Mouse (Mus musculus) CH12.LX (cell line): ENCODE measurements around the gene Atg101. TPM values are rescaled to one million over a fixed set of nuclear protein-coding genes. Genes with fewer than 3 reads are reported as not detected.
"Not testable (repeated sequence)": the region's sequence is repeated elsewhere in the genome, so short reads cannot be mapped to it uniquely, and the experiment has no call there.

ENCODE experiments used
- DNase-seq: peaks from one replicate; pipeline ENCODE4 v3.0.0-alpha.2; 2013; ENCODE audit errors: extremely low read depth
- H3K27ac ChIP-seq: 2 replicates; pipeline ENCODE4 v1.5.1; 2012; ENCODE audit warnings: low read depth, mild to moderate bottlenecking, control low read depth, moderate library complexity; ENCODE audit not compliant: insufficient read depth
- H3K27me3 ChIP-seq: replicated peaks from 2 replicates; pipeline ENCODE3; 2012; ENCODE audit warnings: inconsistent platforms
- H3K36me3 ChIP-seq, 2 experiments: replicated peaks in 1 of 2; 2 replicates each; pipeline versions ENCODE3 to v1.6.1; 2012; ENCODE audit warnings: inconsistent platforms in 1 of 2, low read length in 1 of 2, mild to moderate bottlenecking in 1 of 2, mixed read lengths in 1 of 2, moderate library complexity in 1 of 2; ENCODE audit not compliant: control insufficient read depth in 1 of 2, insufficient read depth in 1 of 2
- H3K4me1 ChIP-seq, 2 experiments: 2 replicates each; pipeline ENCODE4 v1.6.1; 2012; ENCODE audit warnings: inconsistent platforms in 1 of 2, moderate library complexity in 1 of 2; ENCODE audit not compliant: insufficient read depth in 2 of 2, control insufficient read depth in 1 of 2
- H3K4me2 ChIP-seq: 2 replicates; pipeline ENCODE4 v1.6.1; 2012; ENCODE audit warnings: low read depth, mild to moderate bottlenecking, control low read depth; ENCODE audit not compliant: poor library complexity, insufficient read depth, severe bottlenecking
- H3K4me3 ChIP-seq, 3 experiments: fragments of 150-350 bp in 1 of 3; sonication (generic) in 1 of 3; replicated peaks in 1 of 3; 2 replicates each; pipeline versions ENCODE3 to v1.5.1; 2011 to 2012; ENCODE audit warnings: low read depth in 2 of 3, low read length in 2 of 3, mild to moderate bottlenecking in 2 of 3, moderate library complexity in 2 of 3, control low read depth in 1 of 3, improper control_type of control experiment in 1 of 3, inconsistent platforms in 1 of 3, mixed read lengths in 1 of 3; ENCODE audit not compliant: poor library complexity in 1 of 3
- H3K79me2 ChIP-seq: replicated peaks from 2 replicates; pipeline ENCODE4 v1.6.1; 2012; ENCODE audit warnings: mild to moderate bottlenecking, moderate library complexity; ENCODE audit not compliant: control insufficient read depth, poor library complexity, insufficient read depth, severe bottlenecking; ENCODE audit errors: extremely low read depth
- H3K9ac ChIP-seq: 2 replicates; pipeline ENCODE4 v1.6.1; 2012; ENCODE audit warnings: low read depth, mild to moderate bottlenecking, control low read depth, moderate library complexity; ENCODE audit not compliant: insufficient read depth
- H3K9me3 ChIP-seq: replicated peaks from 2 replicates; pipeline ENCODE3; 2012; ENCODE audit warnings: low read length, inconsistent platforms, mixed read lengths
- BHLHE40 ChIP-seq: IDR thresholded peaks from 2 replicates; pipeline ENCODE4 v1.6.1; 2011; ENCODE audit warnings: mild to moderate bottlenecking, low read depth, low read length, improper control_type of control experiment
- CTCF ChIP-seq, 2 experiments: IDR thresholded peaks in 1 of 2; conservative IDR thresholded peaks in 1 of 2; 2 replicates each; pipeline ENCODE4 v1.5.1; 2011 to 2012; ENCODE audit warnings: low read depth in 2 of 2, low read length in 2 of 2, improper control_type of control experiment in 1 of 2, inconsistent platforms in 1 of 2, mild to moderate bottlenecking in 1 of 2, moderate library complexity in 1 of 2
- E2F4 ChIP-seq: IDR thresholded peaks from 2 replicates; pipeline ENCODE4 v1.6.1; 2011; ENCODE audit warnings: low read depth, low read length, improper control_type of control experiment; ENCODE audit not compliant: insufficient replicate concordance
- ETS1 ChIP-seq: conservative IDR thresholded peaks from 2 replicates; pipeline ENCODE4 v1.6.1; 2012; ENCODE audit warnings: low read depth, mild to moderate bottlenecking, inconsistent platforms, low read length, improper control_type of control experiment, moderate library complexity
- HCFC1 ChIP-seq: IDR thresholded peaks from 2 replicates; pipeline ENCODE4 v1.6.1; 2012; ENCODE audit warnings: low read depth, mild to moderate bottlenecking, inconsistent platforms, low read length, improper control_type of control experiment
- JUND ChIP-seq: conservative IDR thresholded peaks from 2 replicates; pipeline ENCODE4 v1.6.1; 2011; ENCODE audit warnings: low read depth, low read length, improper control_type of control experiment
- MAX ChIP-seq: IDR thresholded peaks from 2 replicates; pipeline ENCODE4 v1.6.1; 2011; ENCODE audit warnings: low read length, improper control_type of control experiment
- MAZ ChIP-seq: IDR thresholded peaks from 2 replicates; pipeline ENCODE4 v1.6.1; 2012; ENCODE audit warnings: low read depth, mild to moderate bottlenecking, inconsistent platforms, low read length, improper control_type of control experiment, moderate library complexity
- MEF2A ChIP-seq: IDR thresholded peaks from 2 replicates; pipeline ENCODE4 v1.6.1; 2014; ENCODE audit warnings: low read depth, mild to moderate bottlenecking, inconsistent platforms, low read length, improper control_type of control experiment, borderline replicate concordance
- MYC ChIP-seq: IDR thresholded peaks from 2 replicates; pipeline ENCODE4 v1.6.1; 2011; ENCODE audit warnings: low read depth, mild to moderate bottlenecking, improper control_type of control experiment, low read length
- NELFE ChIP-seq: IDR thresholded peaks from 2 replicates; pipeline ENCODE4 v1.6.1; 2011; ENCODE audit warnings: low read depth, low read length, improper control_type of control experiment
- POLR2A ChIP-seq: IDR thresholded peaks from 2 replicates; pipeline ENCODE4 v1.6.1; 2011; ENCODE audit warnings: low read depth, mild to moderate bottlenecking, improper control_type of control experiment, low read length
- TBP ChIP-seq: conservative IDR thresholded peaks from 2 replicates; pipeline ENCODE4 v1.6.1; 2011; ENCODE audit warnings: low read depth, low read length, improper control_type of control experiment
- TCF12 ChIP-seq: IDR thresholded peaks from 2 replicates; pipeline ENCODE4 v1.6.1; 2014; ENCODE audit warnings: low read depth, mild to moderate bottlenecking, inconsistent platforms, low read length, improper control_type of control experiment
- USF2 ChIP-seq: conservative IDR thresholded peaks from 2 replicates; pipeline ENCODE4 v1.6.1; 2011; ENCODE audit warnings: low read depth, low read length, improper control_type of control experiment
- dilution Hi-C: fragments of 300-500 bp; cut with MboI; formaldehyde crosslinking; loops from 2 replicates; pipeline ENCODE4 v1.14.3; 2020; ENCODE audit warnings: low sequenced_read_pairs; ENCODE audit not compliant: extremely low pct_unique_long_range_greater_than_20kb, extremely low pct_ligation_motif_present
- in situ Hi-C: fragments of 300-500 bp; cut with MboI; formaldehyde crosslinking; loops from 3 replicates; pipeline ENCODE4 v1.14.3; 2019; ENCODE audit warnings: low sequenced_read_pairs, low pct_ligation_motif_present, low pct_unique_long_range_greater_than_20kb, mixed read lengths
- polyA plus RNA-seq: library from polyadenylated mRNA; unstranded; fragments of >175 nt; gene quantifications from 2 replicates; pipeline ENCODE4 v1.2.1, GENCODE M21; 2012; ENCODE audit warnings: low read depth; ENCODE audit not compliant: insufficient read length
- total RNA-seq, 2 experiments: library from RNA; depleted of rRNA; stranded (reverse); fragments of 300-350 nt in 1 of 2; fragments of >200 nt in 1 of 2; gene quantifications; 2 replicates each; pipeline ENCODE4 v1.2.3; 2012 to 2014

The Atg101 gene
- total and polyA plus RNA-seq, 3 experiments = 49.1 to 61.3 (median 58.8) TPM

DNA sequence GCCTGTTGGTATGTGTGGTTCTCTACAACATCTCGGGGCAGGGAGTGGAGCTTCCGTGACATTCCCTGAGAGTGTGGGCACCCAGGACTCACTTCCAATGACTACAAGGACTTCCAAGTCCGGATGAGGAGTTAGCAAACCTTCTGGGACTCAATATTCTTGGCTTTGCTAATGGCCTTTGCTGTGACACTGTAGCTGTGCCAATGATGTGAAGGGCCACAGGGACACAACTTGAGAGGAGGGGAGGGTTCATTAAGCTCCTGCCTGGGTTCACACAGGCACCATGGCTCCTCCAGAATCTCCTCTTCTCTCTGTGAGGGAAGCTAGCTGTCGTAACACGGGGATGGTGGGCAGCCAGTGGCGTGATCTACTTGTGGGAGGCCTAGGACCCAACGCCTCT is 38.6 kb downstream of the Atg101 start:
- Histone ChIP-seq H3K9me3 (peaks cover 6% of the 10 kb centered on the region), H3K27ac (no peak overlapping the region), H3K36me3 (no peaks in the 10 kb centered on the region), H3K79me2 (no peaks in the 10 kb centered on the region), H3K27me3 (no peaks in the 10 kb centered on the region), H3K9ac (no peak overlapping the region), H3K4me2 (no peak overlapping the region), H3K4me1 (peaks cover 19 to 50% of the 10 kb centered on the region in 2 experiments), H3K4me3 (no peak overlapping the region)
- dilution Hi-C loops (no loop called here), in situ Hi-C loops (loop anchor here (5.0 kb wide), 1 partner anchor 750 kb away; the partner anchor contains the start of gene Eif4b)
- no peak for TF ChIP-seq ETS1
- TF ChIP-seq CTCF (conservative IDR thresholded peaks at IDR 0.05 in 1 of 2, IDR thresholded peaks at IDR 0.05 in 1 of 2; ENCODE audit: low read depth in 2 of 2, low read length in 2 of 2) = no peak
- TF ChIP-seq TCF12 = no peak
- TF ChIP-seq POLR2A = no peak
- no peak for TF ChIP-seq MAZ
- no peak for TF ChIP-seq USF2
- TF ChIP-seq MYC = no peak
- no peak for TF ChIP-seq HCFC1
- no peak for TF ChIP-seq MEF2A
- no peak for TF ChIP-seq E2F4
- TF ChIP-seq MAX = no peak
- TF ChIP-seq JUND = no peak
- TF ChIP-seq TBP = no peak
- TF ChIP-seq BHLHE40 = no peak
- TF ChIP-seq NELFE = no peak
- no peak for DNase-seq

DNA sequence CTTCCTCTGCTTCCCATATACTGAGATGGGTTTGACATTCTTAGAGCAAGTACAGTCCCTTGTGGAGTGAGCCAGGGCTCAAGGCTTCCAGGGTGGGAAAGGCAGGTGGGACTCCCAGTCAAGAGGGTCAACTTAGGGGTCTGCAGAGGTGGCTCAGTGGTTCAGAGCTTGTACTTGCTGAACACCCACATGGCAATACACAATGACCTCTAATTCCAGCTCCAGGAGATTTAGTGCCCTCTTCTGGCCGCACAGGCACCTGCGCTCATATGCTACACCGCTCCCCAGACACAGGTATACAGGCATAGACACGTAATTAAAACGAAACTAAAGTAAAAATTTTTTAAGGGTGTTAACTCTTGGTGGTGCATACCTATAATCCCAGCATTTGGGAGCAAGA is 39.4 kb downstream of the Atg101 start:
- no peak overlapping the region for H3K4me2 ChIP-seq
- H3K79me2 ChIP-seq = no peaks in the 10 kb centered on the region
- no peak overlapping the region for H3K9ac ChIP-seq
- TF ChIP-seq POLR2A (no peak), CTCF (conservative IDR thresholded peaks at IDR 0.05 in 1 of 2, IDR thresholded peaks at IDR 0.05 in 1 of 2; ENCODE audit: low read depth in 2 of 2, low read length in 2 of 2) (peak in 1 of 2 experiments; percentile 30; a peak in 2 of 4 replicates)
- dilution Hi-C loops = no loop called here
- H3K4me3 ChIP-seq = no peak overlapping the region
- no peak for DNase-seq
- in situ Hi-C loops = loop anchor here (5.0 kb wide), 1 partner anchor 749 kb away; the partner anchor contains the start of gene Eif4b
- H3K27me3 ChIP-seq = peaks cover 6% of the 10 kb centered on the region
- H3K4me1 ChIP-seq = peaks cover 14 to 41% of the 10 kb centered on the region in 2 experiments
- no peaks in the 10 kb centered on the region for H3K36me3 ChIP-seq
- H3K9me3 ChIP-seq = peaks cover 6% of the 10 kb centered on the region
- H3K27ac ChIP-seq = no peak overlapping the region

- H3K9me3 ChIP-seq, H3K9ac ChIP-seq, DNase-seq, dilution Hi-C loops, H3K4me2 ChIP-seq, H3K4me3 ChIP-seq, H3K79me2 ChIP-seq, H3K27ac ChIP-seq, H3K36me3 ChIP-seq: not testable (repeated sequence)
- in situ Hi-C loops = loop anchor here (5.0 kb wide), 1 partner anchor 748 kb away; the partner anchor contains the start of gene Eif4b
- peaks cover 14% of the 10 kb centered on the region for H3K27me3 ChIP-seq
- H3K4me1 ChIP-seq = peaks cover 8 to 32% of the 10 kb centered on the region in 2 experiments
Measured at GRCm38 (mm10) chr15:101324409-101324808, 40.3 kb downstream of the Atg101 start.
